Mouse (Mus musculus): ENCODE results near the gene Lrp6.

DNA sequence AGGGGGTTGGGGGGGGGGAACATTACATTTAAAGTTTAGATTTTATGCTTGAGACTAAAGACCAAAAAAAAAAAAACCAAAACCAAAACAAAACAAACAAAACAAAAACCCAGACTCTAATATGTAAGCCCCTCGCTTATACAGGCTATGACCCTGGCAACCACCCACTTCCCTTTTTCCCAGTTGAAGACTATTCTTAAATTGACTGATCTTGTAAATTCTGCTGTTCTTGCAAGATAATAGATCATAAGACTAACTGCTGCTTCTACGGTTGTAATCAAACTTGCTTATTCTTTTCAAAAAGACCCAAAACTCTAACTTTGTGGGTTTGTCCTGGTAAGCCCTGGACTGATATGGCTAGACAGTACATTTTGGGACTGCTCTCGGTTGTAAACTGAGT, 27.3 kb downstream of the Lrp6 start:
- TF ChIP-seq GATA1 (IDR thresholded peaks at IDR 0.05; ENCODE audit: low read length), result no peak
- TF ChIP-seq TAL1 (IDR thresholded peaks at IDR 0.05; ENCODE audit: low read length), result no peak

Data from erythroblast, embryonic 14.5 days (primary cell).